Mouse (Mus musculus) heart, embryonic 16.5 days (tissue): ENCODE measurements around the gene Rad51b. TPM values are rescaled to one million over a fixed set of nuclear protein-coding genes. Genes with fewer than 3 reads are reported as not detected.

Experiments
- ATAC-seq: fragments of 200-750 bp; cut with Nextera tagmentation; replicated peaks from 2 replicates; pipeline ENCODE4 v1.8.0; 2017; ENCODE audit warnings: moderate number of reproducible peaks; ENCODE audit not compliant: insufficient read depth, low FRiP score; ENCODE audit errors: extremely low read depth
- H3K27ac ChIP-seq: fragments of 300-500 bp; sonication (generic); 2 replicates; pipeline ENCODE4 v1.5.1; 2014; ENCODE audit warnings: mild to moderate bottlenecking, low read length, control low read depth, moderate library complexity
- H3K27me3 ChIP-seq: fragments of 300-500 bp; sonication (generic); 2 replicates; pipeline ENCODE4 v1.6.1; 2014; ENCODE audit warnings: low read length, mixed read lengths; ENCODE audit not compliant: control insufficient read depth, insufficient read depth
- H3K36me3 ChIP-seq: fragments of 300-500 bp; sonication (generic); 2 replicates; pipeline ENCODE4 v1.6.1; 2014; ENCODE audit not compliant: control insufficient read depth, insufficient read depth
- H3K4me1 ChIP-seq: fragments of 300-500 bp; sonication (generic); 2 replicates; pipeline ENCODE4 v1.6.1; 2014; ENCODE audit warnings: low read length, mixed read lengths; ENCODE audit not compliant: control insufficient read depth, insufficient read depth
- H3K4me2 ChIP-seq: fragments of 300-500 bp; sonication (generic); 2 replicates; pipeline ENCODE4 v1.6.1; 2014; ENCODE audit warnings: low read depth, mild to moderate bottlenecking, control low read depth, low read length
- H3K4me3 ChIP-seq: fragments of 300-500 bp; sonication (generic); 2 replicates; pipeline ENCODE4 v1.5.1; 2014; ENCODE audit warnings: mild to moderate bottlenecking, control low read depth, low read length
- H3K9ac ChIP-seq: fragments of 300-500 bp; sonication (generic); 2 replicates; pipeline ENCODE4 v1.6.1; 2014; ENCODE audit warnings: low read length, control low read depth
- H3K9me3 ChIP-seq: fragments of 300-500 bp; sonication (generic); replicated peaks from 2 replicates; pipeline ENCODE4 v1.6.1; 2016; ENCODE audit warnings: low read length; ENCODE audit not compliant: control insufficient read depth
- WGBS: fragments of 180-500 bp; shearing (Covaris S2); extraction: QIAGEN DNeasy Blood & Tissue Kit; methylation state at CpG from one replicate; pipeline ENCODE4 v1.1.7; 2014; 5-methylcytosine and 5-hydroxymethylcytosine counted together
- polyA plus RNA-seq: library from polyadenylated mRNA; unstranded; fragments of >200 nt; fragmentation: Nextera tagmentation; extraction: Ambion mirVana; gene quantifications from 2 replicates; pipeline ENCODE4 v1.2.1, GENCODE M21; 2015

The Rad51b gene
- polyA plus RNA-seq, 1 experiment from 2014 or later: 5.0 TPM

DNA sequence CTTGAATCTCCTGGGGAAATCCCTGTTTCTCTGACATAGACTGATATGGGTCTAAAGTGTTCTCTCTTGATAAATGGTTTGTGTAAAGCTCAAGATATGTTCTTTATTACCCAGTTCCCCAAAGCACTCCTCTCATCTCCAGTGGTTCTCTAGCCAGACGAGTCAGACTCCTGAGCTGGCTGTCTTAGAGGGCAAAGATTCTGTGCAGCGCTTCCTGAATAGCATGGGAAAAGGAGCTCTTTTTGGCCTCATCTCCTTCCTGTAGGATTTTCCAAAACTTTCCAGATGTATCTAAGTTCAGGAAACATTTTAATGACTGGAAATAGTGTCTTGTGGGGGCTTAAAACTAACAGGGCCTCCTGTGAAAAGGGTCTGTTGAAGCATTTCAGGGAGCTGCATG is 483.7 kb downstream of the Rad51b start:
- WGBS: 54% methylated on average over 2 of the region's 2 CpGs
- H3K4me1 ChIP-seq: no peaks in the 10 kb centered on the region
- H3K27me3 ChIP-seq: no peaks in the 10 kb centered on the region
- no peak overlapping the region for H3K9ac ChIP-seq
- no peak for ATAC-seq
- peaks cover 3% of the 10 kb centered on the region; the same call in 1 of the 2 replicates for H3K36me3 ChIP-seq
- no peak overlapping the region for H3K4me3 ChIP-seq
- H3K9me3 ChIP-seq: peaks cover 4% of the 10 kb centered on the region
- peak overlapping the region; percentile 59 for H3K27ac ChIP-seq
- H3K4me2 ChIP-seq: no peak overlapping the region

DNA sequence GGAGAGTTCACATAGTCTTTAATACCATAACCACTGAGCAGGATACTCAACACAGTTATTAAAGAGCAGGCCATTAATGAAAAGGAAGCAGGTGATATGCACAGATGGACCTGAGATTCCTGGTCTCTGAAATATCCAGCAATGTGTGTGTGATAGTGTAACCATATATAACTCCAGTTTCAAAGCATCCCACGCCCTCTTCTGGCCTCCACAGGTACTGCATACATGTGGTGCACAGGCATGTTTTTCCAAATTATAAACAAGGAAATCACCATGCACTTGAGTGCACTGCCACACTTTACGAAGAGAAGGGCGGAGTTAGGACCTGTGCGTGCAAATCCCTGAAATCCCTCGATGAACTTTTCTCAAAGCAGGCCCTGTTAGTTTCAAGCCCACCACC is 484.7 kb downstream of the Rad51b start:
- Histone ChIP-seq H3K9ac (no peak overlapping the region), H3K4me3 (no peak overlapping the region), H3K9me3 (peaks cover 4% of the 10 kb centered on the region), H3K27ac (no peak overlapping the region), H3K27me3 (no peaks in the 10 kb centered on the region), H3K4me1 (no peaks in the 10 kb centered on the region), H3K36me3 (peaks cover 3% of the 10 kb centered on the region; the same call in 1 of the 2 replicates), H3K4me2 (no peak overlapping the region)
- ATAC-seq: no peak
- 81% methylated on average over 5 of the region's 5 CpGs for WGBS

DNA sequence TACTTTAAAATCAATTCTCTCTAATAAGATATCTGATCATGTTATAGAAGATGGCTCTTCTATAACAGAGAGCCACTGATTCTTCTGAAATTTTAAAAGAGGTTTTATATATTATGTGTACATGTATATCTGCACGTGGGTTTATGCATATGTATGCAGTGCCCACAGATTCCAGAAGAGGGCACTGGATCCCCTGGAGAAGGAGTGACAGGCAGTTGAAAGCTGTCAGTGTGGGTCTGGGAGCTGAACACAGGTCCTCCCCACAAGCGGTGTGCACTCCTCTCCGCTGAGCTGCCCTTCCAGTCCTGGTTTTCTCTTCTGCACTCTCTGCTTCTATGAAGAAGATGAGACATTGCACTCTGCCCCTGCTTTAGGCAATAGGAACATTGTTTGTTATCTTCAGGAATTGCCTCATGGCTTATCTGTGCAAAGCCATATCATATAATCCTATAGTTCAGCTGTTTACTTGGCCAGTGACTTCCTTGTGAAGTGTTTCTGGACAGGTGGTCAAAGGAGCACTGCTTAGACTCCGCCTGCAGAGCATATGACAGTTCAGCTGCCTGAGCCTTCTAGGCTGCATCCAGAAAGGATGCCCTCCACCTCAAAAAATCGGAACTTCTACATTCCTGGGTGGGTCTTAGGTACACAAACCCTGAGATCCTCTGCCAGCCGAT is 485.5 kb downstream of the Rad51b start:
- H3K4me2 ChIP-seq: no peak overlapping the region
- no peak overlapping the region for H3K27ac ChIP-seq
- H3K36me3 ChIP-seq: peaks cover 3% of the 10 kb centered on the region; the same call in 1 of the 2 replicates
- no peak for ATAC-seq
- no peaks in the 10 kb centered on the region for H3K27me3 ChIP-seq
- H3K4me1 ChIP-seq: no peaks in the 10 kb centered on the region
- H3K4me3 ChIP-seq: no peak overlapping the region
- WGBS: 92% methylated on average over 6 of the region's 6 CpGs
- H3K9ac ChIP-seq: no peak overlapping the region
- H3K9me3 ChIP-seq: peaks cover 4% of the 10 kb centered on the region

DNA sequence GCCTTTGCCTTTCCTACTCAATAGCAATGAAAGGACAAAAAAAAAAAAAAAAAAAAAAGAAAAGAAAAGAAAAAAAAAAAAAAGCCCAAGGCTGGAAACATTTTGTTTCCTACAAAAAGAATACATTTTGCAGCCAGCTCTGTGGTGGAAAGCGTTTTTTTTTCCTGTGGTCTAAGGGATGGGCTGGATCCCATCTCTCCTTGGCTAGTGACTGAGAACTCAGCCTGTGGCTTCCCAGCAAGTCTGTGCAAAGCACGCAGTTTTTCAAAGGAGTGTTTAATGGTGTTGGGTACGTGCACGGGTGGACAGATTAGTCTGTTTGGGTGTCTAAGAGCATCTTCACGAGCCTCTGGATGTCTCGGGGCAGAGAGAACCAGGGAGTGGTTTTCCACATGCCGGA is 487.1 kb downstream of the Rad51b start:
- Histone ChIP-seq H3K4me3 (no peak overlapping the region), H3K27me3 (no peaks in the 10 kb centered on the region), H3K36me3 (peaks cover 3% of the 10 kb centered on the region; the same call in 1 of the 2 replicates), H3K27ac (no peak overlapping the region), H3K9me3 (peaks cover 4% of the 10 kb centered on the region), H3K9ac (no peak overlapping the region), H3K4me2 (no peak overlapping the region), H3K4me1 (no peaks in the 10 kb centered on the region)
- WGBS: 75% methylated on average over 7 of the region's 7 CpGs
- ATAC-seq: no peak

DNA sequence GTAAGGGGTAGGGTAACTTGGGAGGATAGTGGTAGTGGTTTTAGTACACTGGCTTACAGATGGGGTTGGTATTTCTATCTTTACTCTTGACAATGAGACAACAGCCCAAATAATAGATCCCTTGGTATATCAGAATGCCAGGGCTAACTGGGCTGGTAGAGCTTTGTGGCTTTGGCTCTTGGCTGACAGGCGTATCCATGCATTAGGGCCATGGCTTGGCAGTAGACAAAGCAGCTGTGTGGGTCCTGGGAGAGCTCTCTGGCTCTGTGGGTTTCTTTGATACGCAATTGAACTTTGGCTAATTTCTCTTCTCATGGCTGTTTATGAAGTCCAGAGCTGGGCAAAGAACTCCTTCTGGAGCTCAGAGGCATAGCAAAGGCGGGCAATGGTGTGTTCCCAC is 488.6 kb downstream of the Rad51b start:
- Histone ChIP-seq H3K4me1 (no peaks in the 10 kb centered on the region), H3K9me3 (peaks cover 4% of the 10 kb centered on the region), H3K4me2 (no peak overlapping the region), H3K36me3 (peaks cover 3% of the 10 kb centered on the region; the same call in 1 of the 2 replicates), H3K4me3 (no peak overlapping the region), H3K27ac (no peak overlapping the region), H3K27me3 (no peaks in the 10 kb centered on the region), H3K9ac (no peak overlapping the region)
- ATAC-seq: no peak
- 97% methylated on average over 3 of the region's 3 CpGs for WGBS

DNA sequence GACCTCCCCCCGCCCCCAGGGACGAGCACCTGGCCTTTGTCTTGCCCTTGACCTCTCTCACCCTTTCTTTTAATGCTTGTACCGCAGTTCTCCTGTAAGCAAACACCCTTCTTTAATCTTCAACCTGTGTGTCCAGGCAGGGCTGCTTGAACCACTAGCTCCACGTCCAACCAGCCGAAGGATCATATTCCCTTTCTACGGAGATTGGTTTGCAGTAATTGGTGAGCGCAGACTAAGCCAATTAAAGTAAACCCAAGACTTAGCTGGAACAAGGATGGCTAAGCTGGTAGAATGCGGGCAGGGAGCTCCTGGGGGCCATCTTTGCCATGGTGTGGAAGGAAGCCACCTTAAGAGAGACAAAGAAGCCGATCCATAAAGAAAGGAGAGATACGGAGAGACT is 490.5 kb downstream of the Rad51b start:
- H3K27me3 ChIP-seq: no peaks in the 10 kb centered on the region
- no peak overlapping the region for H3K27ac ChIP-seq

DNA sequence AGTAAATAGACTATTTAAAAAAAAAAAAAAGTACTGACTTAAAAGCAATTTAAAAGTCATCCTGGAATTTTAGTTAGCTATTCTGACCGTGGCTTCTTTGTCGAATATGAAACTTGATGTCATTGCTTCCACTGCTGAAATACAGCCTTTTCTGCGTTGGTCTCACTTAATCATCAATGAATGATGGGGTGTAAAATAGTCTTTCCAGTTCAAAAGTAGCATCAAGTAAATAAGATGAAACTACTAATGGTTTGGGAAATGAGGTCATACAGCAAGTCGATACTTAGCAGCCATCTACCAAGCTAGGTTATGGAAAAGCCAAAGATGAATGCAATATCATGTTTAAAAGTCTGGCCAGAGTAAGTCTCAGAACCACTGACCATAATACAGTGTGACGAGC is 491.3 kb downstream of the Rad51b start:
- Histone ChIP-seq H3K36me3 (no peaks in the 10 kb centered on the region), H3K4me3 (no peak overlapping the region), H3K27ac (no peak overlapping the region), H3K4me2 (no peak overlapping the region), H3K4me1 (peaks cover 6% of the 10 kb centered on the region), H3K27me3 (no peaks in the 10 kb centered on the region), H3K9ac (no peak overlapping the region), H3K9me3 (no peaks in the 10 kb centered on the region)
- 83% methylated on average over 5 of the region's 5 CpGs for WGBS
- no peak for ATAC-seq

More for the DNA sequence above, 490.5 kb downstream of the Rad51b start:
- H3K4me2 ChIP-seq: no peak overlapping the region
- peaks cover 2% of the 10 kb centered on the region for H3K9me3 ChIP-seq
- H3K36me3 ChIP-seq: peaks cover 2% of the 10 kb centered on the region; the same call in 1 of the 2 replicates
- WGBS: 84% methylated on average over 10 of the region's 10 CpGs
- H3K9ac ChIP-seq: no peak overlapping the region
- H3K4me1 ChIP-seq: peaks cover 3% of the 10 kb centered on the region
- no peak overlapping the region for H3K4me3 ChIP-seq
- ATAC-seq: no peak

DNA sequence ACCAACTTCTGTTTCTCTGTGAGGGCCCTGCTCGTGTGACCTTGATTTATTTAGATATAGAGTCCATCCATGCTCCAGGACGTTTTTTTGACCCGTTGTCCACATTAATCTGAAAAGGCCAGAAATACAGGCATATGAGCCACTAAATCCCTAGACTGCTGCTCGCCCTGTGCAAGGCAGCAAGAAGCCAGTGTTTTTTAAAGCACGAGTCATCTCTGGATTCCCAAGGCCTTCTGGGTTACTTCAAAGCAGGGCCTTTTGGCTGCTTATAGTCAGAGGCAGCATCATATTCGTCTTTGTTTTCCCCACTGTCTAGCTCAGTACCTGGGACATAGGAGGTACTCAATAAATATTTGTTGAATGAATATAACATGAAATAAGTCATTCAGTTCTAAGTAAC is 492.4 kb downstream of the Rad51b start:
- no peak overlapping the region for H3K4me2 ChIP-seq
- 74% methylated on average over 6 of the region's 6 CpGs for WGBS
- H3K9ac ChIP-seq: no peak overlapping the region
- H3K36me3 ChIP-seq: no peaks in the 10 kb centered on the region
- H3K4me1 ChIP-seq: peaks cover 9% of the 10 kb centered on the region
- H3K27ac ChIP-seq: no peak overlapping the region
- no peak for ATAC-seq
- H3K4me3 ChIP-seq: no peak overlapping the region
- no peaks in the 10 kb centered on the region for H3K9me3 ChIP-seq
- H3K27me3 ChIP-seq: no peaks in the 10 kb centered on the region

DNA sequence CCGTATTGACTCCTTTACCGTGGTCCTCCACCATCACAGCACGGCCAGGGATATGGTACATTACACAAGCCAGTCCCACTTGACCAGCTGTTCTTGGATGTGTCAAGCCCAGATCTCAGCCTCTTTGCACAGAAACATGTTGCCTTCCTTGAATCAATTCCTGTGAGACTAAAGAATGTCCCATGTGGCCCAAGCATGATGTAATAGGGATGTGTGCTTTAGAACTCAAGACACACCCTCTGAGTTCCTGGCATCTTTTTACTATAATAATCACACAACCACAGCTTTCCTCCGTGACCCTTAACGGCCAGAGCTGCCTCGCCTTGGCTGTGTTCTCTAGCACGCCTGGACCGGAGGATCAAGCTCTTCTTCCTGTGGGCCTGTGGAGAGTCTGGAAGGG is 496.3 kb downstream of the Rad51b start:
- H3K36me3 ChIP-seq: no peaks in the 10 kb centered on the region
- no peaks in the 10 kb centered on the region for H3K27me3 ChIP-seq
- H3K9me3 ChIP-seq: no peaks in the 10 kb centered on the region
- H3K27ac ChIP-seq: peak overlapping the region; percentile 42; the same call in 1 of the 2 replicates
- 0 out of 2 replicates have a peak, but pooled peaks have one; percentile 31 for ATAC-seq
- no peak overlapping the region for H3K4me3 ChIP-seq
- no peak overlapping the region for H3K4me2 ChIP-seq
- no peak overlapping the region for H3K9ac ChIP-seq
- 62% methylated on average over 8 of the region's 8 CpGs for WGBS
- peaks cover 13% of the 10 kb centered on the region for H3K4me1 ChIP-seq
